In genomic region chr10:21659576-21660246, GRCm38 (mm10) we compare ENCODE assay signal across 16 mouse cellular contexts.
DNase-seq lines count a peak whose midpoint lies in the region; ATAC-seq lines count a peak whose summit lies in the region.
"Had no signal": no experiment of that assay in that cellular context is flagged by ENCODE, and none has a peak within 500 bp of the region (broad histone marks: within the 10 kb centered on the region; RNA-seq: fewer than 3 reads in every experiment).

No protein-coding gene starts in this region.

- H3K9me3 ChIP-seq in hindbrain, embryonic 14.5 days (ENCODE audit: control insufficient read depth, low read length) = 0 out of 2 replicates have a peak, but pooled peaks cover 4% of the 10 kb centered on the region
- H3K9me3 ChIP-seq: heart, embryonic 10.5 days; hindbrain, embryonic 10.5 days; liver, embryonic 13.5 days; neural tube, embryonic 12.5 days had no signal

- ATAC-seq in hindbrain, embryonic 14.5 days (ENCODE audit: low FRiP score) = no peak
- ATAC-seq: intestine, embryonic 16.5 days had no signal

- intact Hi-C loops in heart, postnatal 25 days (cut with DNase I) = no loop called here

- H3K4me2 ChIP-seq in hindbrain, embryonic 14.5 days (replicated peaks) = no peak overlapping the region
- H3K4me2 ChIP-seq: liver, embryonic 13.5 days; midbrain, embryonic 11.5 days; neural tube, embryonic 12.5 days had no signal

- DNase-seq in heart, postnatal 4 days = peak; percentile 3
- DNase-seq in heart, postnatal 25 days (ENCODE audit: low spot score) = no peak
- DNase-seq in 3134 (ENCODE audit: extremely low read depth, insufficient read length, low spot score) = peak; percentile 48
- peak; percentile 85 for DNase-seq in Muller cell, postnatal 12 days (ENCODE audit: inconsistent ontology term)
- DNase-seq in left cerebral cortex, adult 9 months (ENCODE audit: low spot score in 2 of 2) = peak; percentile 49 to 75
- no peak for DNase-seq in hindbrain, embryonic 14.5 days (ENCODE audit: low spot score)
- DNase-seq in cerebellum, adult 11-12 months = no peak
- DNase-seq: cerebellum, adult 18-20 months; gastrocnemius, postnatal 10 days; liver, embryonic 13.5 days; retina, postnatal 1 day had no signal

- no peaks in the 10 kb centered on the region for H3K4me1 ChIP-seq in hindbrain, embryonic 14.5 days (replicated peaks; ENCODE audit: control insufficient read depth, insufficient read depth, low read length)
- H3K4me1 ChIP-seq: heart, embryonic 10.5 days; hindbrain, embryonic 10.5 days; liver, embryonic 13.5 days; neural tube, embryonic 12.5 days had no signal

- WGBS in hindbrain, embryonic 14.5 days = 83% methylated on average over 8 of the region's 8 CpGs

- no peaks in the 10 kb centered on the region for H3K27me3 ChIP-seq in hindbrain, embryonic 14.5 days (ENCODE audit: control insufficient read depth, insufficient read depth, low read length)
- H3K27me3 ChIP-seq: liver, embryonic 13.5 days; neural tube, embryonic 12.5 days had no signal

- H3K36me3 ChIP-seq in hindbrain, embryonic 14.5 days (replicated peaks; ENCODE audit: control insufficient read depth, insufficient read depth) = no peaks in the 10 kb centered on the region
- H3K36me3 ChIP-seq: heart, embryonic 10.5 days; hindbrain, embryonic 10.5 days; liver, embryonic 13.5 days; neural tube, embryonic 12.5 days had no signal

- H3K27ac ChIP-seq in hindbrain, embryonic 14.5 days = no peak overlapping the region
- H3K27ac ChIP-seq: heart, embryonic 10.5 days; hindbrain, embryonic 10.5 days; liver, embryonic 13.5 days; neural tube, embryonic 12.5 days had no signal

- no peak overlapping the region for H3K4me3 ChIP-seq in hindbrain, embryonic 14.5 days (replicated peaks; ENCODE audit: low read length)
- H3K4me3 ChIP-seq: heart, embryonic 10.5 days; hindbrain, embryonic 10.5 days; liver, embryonic 13.5 days; neural tube, embryonic 12.5 days had no signal

- no peak overlapping the region for H3K9ac ChIP-seq in hindbrain, embryonic 14.5 days
- H3K9ac ChIP-seq: liver, embryonic 13.5 days; neural tube, embryonic 12.5 days had no signal

Comparison
In these comparisons a context has a peak if more than half of its experiments do, and no peak if none do; other contexts are left out.
1. DNase-seq: peak in heart, postnatal 4 days (single experiment), 3134 (single experiment), Muller cell, postnatal 12 days (single experiment) and left cerebral cortex, adult 9 months (2 of 2); none in heart, postnatal 25 days (single experiment), hindbrain, embryonic 14.5 days (single experiment) and cerebellum, adult 11-12 months (single experiment).